Mouse (Mus musculus) intestine, postnatal 0 days (tissue): Measurements from ENCODE around the gene Ddx3y. TPM values are rescaled to one million over a fixed set of nuclear protein-coding genes. Genes with fewer than 3 reads are reported as not detected.

Source experiments
- ATAC-seq: fragments of 200-750 bp; cut with Nextera tagmentation; 2 replicates; pipeline ENCODE4 v1.8.0; 2017; ENCODE audit warnings: mild to moderate bottlenecking, moderate TSS enrichment, moderate library complexity
- H3K27ac ChIP-seq: fragments of 300-500 bp; sonication (generic); 2 replicates; pipeline ENCODE4 v1.5.1; 2014; ENCODE audit warnings: mild to moderate bottlenecking, low read depth, low read length, moderate library complexity
- H3K27me3 ChIP-seq: fragments of 300-500 bp; sonication (generic); replicated peaks from 2 replicates; pipeline ENCODE4 v1.6.1; 2014; ENCODE audit warnings: low read length, mixed read lengths; ENCODE audit not compliant: control insufficient read depth, insufficient read depth
- H3K36me3 ChIP-seq: fragments of 300-500 bp; sonication (generic); 2 replicates; pipeline ENCODE4 v1.6.1; 2014; ENCODE audit warnings: mild to moderate bottlenecking, moderate library complexity; ENCODE audit not compliant: control insufficient read depth, insufficient read depth
- H3K4me1 ChIP-seq: fragments of 300-500 bp; sonication (generic); replicated peaks from 2 replicates; pipeline ENCODE4 v1.6.1; 2014; ENCODE audit warnings: antibody characterized with exemption, low read length, mixed read lengths; ENCODE audit not compliant: control insufficient read depth, insufficient read depth
- H3K4me2 ChIP-seq: fragments of 300-500 bp; sonication (generic); replicated peaks from 2 replicates; pipeline ENCODE4 v1.6.1; 2014; ENCODE audit warnings: low read depth, mild to moderate bottlenecking, moderate library complexity
- H3K4me3 ChIP-seq: fragments of 300-500 bp; sonication (generic); 2 replicates; pipeline ENCODE4 v1.5.1; 2014; ENCODE audit warnings: low read depth, low read length
- H3K9ac ChIP-seq: fragments of 300-500 bp; sonication (generic); 2 replicates; pipeline ENCODE4 v1.6.1; 2014; ENCODE audit warnings: mild to moderate bottlenecking, low read depth, low read length
- H3K9me3 ChIP-seq: fragments of 300-500 bp; sonication (generic); 2 replicates; pipeline ENCODE4 v1.6.1; 2016; ENCODE audit warnings: mixed run types; ENCODE audit not compliant: control insufficient read depth
- CTCF ChIP-seq: sonication (generic); IDR thresholded peaks from 2 replicates; pipeline ENCODE4 v1.5.1; 2016; ENCODE audit warnings: low read depth, mild to moderate bottlenecking, control low read depth, antibody characterized with exemption, moderate library complexity
- WGBS: fragments of 180-500 bp; shearing (Covaris S2); extraction: QIAGEN DNeasy Blood & Tissue Kit; methylation state at CpG from one replicate; pipeline ENCODE4 v1.1.7; 2014; 5-methylcytosine and 5-hydroxymethylcytosine counted together
- polyA plus RNA-seq: library from polyadenylated mRNA; unstranded; fragments of >200 nt; fragmentation: Nextera tagmentation; extraction: Ambion mirVana; gene quantifications from 2 replicates; pipeline ENCODE4 v1.2.1, GENCODE M21; 2015

Gene Ddx3y
- not detected in 2 replicates for polyA plus RNA-seq

GRCm38 (mm10) chrY:1286171-1286795, at the start of gene Ddx3y:
Gene Ddx3y (minus strand): TSS chrY:1286629.
- H3K9me3 ChIP-seq, result no peaks in the 10 kb centered on the region
- ATAC-seq, result peak; percentile 78
- peak within 1 kb of the TSS; percentile 43 for H3K4me3 ChIP-seq
- no peaks in the 10 kb centered on the region for H3K36me3 ChIP-seq
- no peaks in the 10 kb centered on the region for H3K4me1 ChIP-seq
- H3K9ac ChIP-seq, result peak within 1 kb of the TSS; percentile 26; the same call in 1 of the 2 replicates
- no peaks in the 10 kb centered on the region for H3K27me3 ChIP-seq
- no peak for TF ChIP-seq CTCF
- 5% methylated on average over 24 of the region's 31 CpGs for WGBS
- H3K27ac ChIP-seq, result peak within 1 kb of the TSS; percentile 74; the same call in 1 of the 2 replicates
- H3K4me2 ChIP-seq, result peak within 1 kb of the TSS; percentile 41

DNA sequence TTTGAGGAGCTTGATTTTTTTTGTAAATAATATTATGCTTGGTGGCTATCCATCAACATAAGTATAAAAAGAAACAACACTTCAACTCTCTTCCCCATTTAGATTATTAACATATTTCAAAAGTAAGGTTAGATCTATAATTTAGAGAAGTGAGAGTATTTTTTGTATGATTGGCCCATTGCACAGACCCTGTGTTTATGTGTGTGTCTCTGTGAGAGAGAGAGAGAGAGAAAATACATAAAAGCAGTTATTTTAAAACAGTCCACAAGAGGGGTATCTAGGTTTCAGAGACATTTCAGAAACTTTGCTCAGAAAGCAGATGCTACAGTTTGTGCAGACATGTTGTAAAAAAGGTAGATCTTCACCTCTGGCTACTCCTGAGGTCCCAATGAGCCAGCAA, 7.3 kb upstream of the Ddx3y start:
- no peaks in the 10 kb centered on the region for H3K4me1 ChIP-seq
- H3K4me3 ChIP-seq, result no peak overlapping the region
- no peaks in the 10 kb centered on the region for H3K9me3 ChIP-seq
- H3K9ac ChIP-seq, result no peak overlapping the region
- H3K27ac ChIP-seq, result no peak overlapping the region
- TF ChIP-seq CTCF, result no peak
- H3K27me3 ChIP-seq, result no peaks in the 10 kb centered on the region
- no peak overlapping the region for H3K4me2 ChIP-seq
- no peak for ATAC-seq
- H3K36me3 ChIP-seq, result no peaks in the 10 kb centered on the region

DNA sequence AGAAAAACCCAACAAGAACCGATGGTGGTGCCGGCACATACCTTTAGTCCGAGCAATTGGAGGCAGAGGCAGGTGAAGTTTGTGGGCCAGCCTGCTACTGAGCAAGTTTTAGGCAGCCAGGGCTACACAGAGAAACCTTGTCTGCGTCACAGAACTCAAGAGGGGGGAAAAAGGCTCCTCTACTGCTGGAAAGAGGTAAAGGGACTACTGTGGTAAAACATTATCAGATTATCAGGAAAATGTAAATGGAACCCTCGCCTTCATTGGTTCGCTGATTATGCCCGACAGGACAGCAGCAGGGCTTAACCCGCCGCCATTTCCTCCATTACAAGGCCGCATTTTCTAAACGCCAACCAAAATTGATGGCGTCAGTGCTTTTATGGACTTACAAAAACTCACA, 694 bp downstream of the Ddx3y start:
- Histone ChIP-seq H3K9ac (peak overlapping the region; percentile 26; the same call in 1 of the 2 replicates), H3K4me1 (no peaks in the 10 kb centered on the region), H3K4me2 (peak overlapping the region; percentile 41), H3K4me3 (peak overlapping the region; percentile 43), H3K27ac (peak overlapping the region; percentile 74; the same call in 1 of the 2 replicates), H3K9me3 (no peaks in the 10 kb centered on the region), H3K36me3 (no peaks in the 10 kb centered on the region), H3K27me3 (no peaks in the 10 kb centered on the region)
- no peak for TF ChIP-seq CTCF
- WGBS, result 0% methylated on average over 6 of the region's 12 CpGs
- ATAC-seq, result no peak

GRCm38 (mm10) chrY:1246117-1246516, 40.3 kb downstream of the Ddx3y start:
- Histone ChIP-seq H3K4me1 (no peaks in the 10 kb centered on the region), H3K27ac (no peak overlapping the region), H3K4me2 (0 out of 2 replicates have a peak overlapping the region, but pooled peaks have one; percentile 13), H3K9ac (no peak overlapping the region), H3K27me3 (no peaks in the 10 kb centered on the region), H3K36me3 (no peaks in the 10 kb centered on the region), H3K4me3 (no peak overlapping the region; the same call in 1 of the 2 replicates), H3K9me3 (no peaks in the 10 kb centered on the region)
- no peak for ATAC-seq
- no peak for TF ChIP-seq CTCF
- 71% methylated on average over 6 of the region's 6 CpGs for WGBS

GRCm38 (mm10) chrY:1245426-1245863, 41.0 kb downstream of the Ddx3y start, which contains the start of gene Uty:
Gene Uty (minus strand): TSS chrY:1245759.
- H3K9ac ChIP-seq, result peak within 1 kb of the TSS; percentile 40; the same call in 1 of the 2 replicates
- no peaks in the 10 kb centered on the region for H3K27me3 ChIP-seq
- no peaks in the 10 kb centered on the region for H3K9me3 ChIP-seq
- TF ChIP-seq CTCF, result no peak
- no peaks in the 10 kb centered on the region for H3K4me1 ChIP-seq
- peak within 1 kb of the TSS; percentile 37 for H3K4me2 ChIP-seq
- H3K4me3 ChIP-seq, result peak within 1 kb of the TSS; percentile 40
- ATAC-seq, result peak; percentile 72; the same call in 1 of the 2 replicates
- no peaks in the 10 kb centered on the region for H3K36me3 ChIP-seq
- under 1% methylated on average over 14 of the region's 21 CpGs for WGBS
- peak within 1 kb of the TSS; percentile 79 for H3K27ac ChIP-seq

GRCm38 (mm10) chrY:1244940-1245339, 41.5 kb downstream of the Ddx3y start:
- peak overlapping the region; percentile 40 for H3K4me3 ChIP-seq
- WGBS, result 0% methylated on average over 9 of the region's 9 CpGs
- no peak for TF ChIP-seq CTCF
- no peaks in the 10 kb centered on the region for H3K27me3 ChIP-seq
- H3K4me1 ChIP-seq, result no peaks in the 10 kb centered on the region
- H3K9ac ChIP-seq, result peak overlapping the region; percentile 40; the same call in 1 of the 2 replicates
- H3K4me2 ChIP-seq, result peak overlapping the region; percentile 37
- H3K27ac ChIP-seq, result peak overlapping the region; percentile 79
- H3K36me3 ChIP-seq, result no peaks in the 10 kb centered on the region
- H3K9me3 ChIP-seq, result no peaks in the 10 kb centered on the region
- ATAC-seq, result no peak
